Mouse (Mus musculus) liver, postnatal 0 days (tissue): ENCODE results near the gene Sec14l4. TPM values are rescaled to one million over a fixed set of nuclear protein-coding genes. Genes with fewer than 3 reads are reported as not detected.

Source experiments
- ATAC-seq: fragments of 200-750 bp; cut with Nextera tagmentation; 2 replicates; pipeline ENCODE4 v1.8.0; 2017; ENCODE audit warnings: mild to moderate bottlenecking, moderate library complexity
- DNase-seq: peaks from one replicate; pipeline ENCODE4 v3.0.0-alpha.2; 2016
- H3K27ac ChIP-seq: fragments of 300-500 bp; sonication (generic); 2 replicates; pipeline ENCODE4 v1.5.1; 2014; ENCODE audit warnings: antibody characterized with exemption, moderate library complexity, mild to moderate bottlenecking, low read depth
- H3K27me3 ChIP-seq: fragments of 300-500 bp; sonication (generic); 2 replicates; pipeline ENCODE4 v1.6.1; 2014; ENCODE audit warnings: low read length, control low read depth, mixed read lengths; ENCODE audit not compliant: insufficient read depth
- H3K36me3 ChIP-seq: fragments of 300-500 bp; sonication (generic); replicated peaks from 2 replicates; pipeline ENCODE4 v1.6.1; 2014; ENCODE audit warnings: mild to moderate bottlenecking, control low read depth, low read length, moderate library complexity, mixed read lengths; ENCODE audit not compliant: insufficient read depth
- H3K4me1 ChIP-seq: fragments of 300-500 bp; sonication (generic); 2 replicates; pipeline ENCODE4 v1.6.1; 2014; ENCODE audit warnings: antibody characterized with exemption, mild to moderate bottlenecking, control low read depth; ENCODE audit not compliant: insufficient read depth
- H3K4me2 ChIP-seq: fragments of 300-500 bp; sonication (generic); 2 replicates; pipeline ENCODE4 v1.6.1; 2014; ENCODE audit warnings: low read depth, mild to moderate bottlenecking, low read length, moderate library complexity, mixed read lengths
- H3K4me3 ChIP-seq: fragments of 300-500 bp; sonication (generic); 2 replicates; pipeline ENCODE4 v1.5.1; 2014; ENCODE audit warnings: low read depth, low read length
- H3K9ac ChIP-seq: fragments of 300-500 bp; sonication (generic); replicated peaks from 2 replicates; pipeline ENCODE4 v1.6.1; 2014; ENCODE audit warnings: mild to moderate bottlenecking, moderate library complexity
- H3K9me3 ChIP-seq: fragments of 300-500 bp; sonication (generic); 2 replicates; pipeline ENCODE4 v1.6.1; 2016; ENCODE audit warnings: mild to moderate bottlenecking, control low read depth, low read length, mixed read lengths
- CTCF ChIP-seq: sonication (generic); IDR thresholded peaks from 2 replicates; pipeline ENCODE4 v1.5.1; 2016; ENCODE audit warnings: antibody characterized with exemption, low read depth
- EP300 ChIP-seq: IDR thresholded peaks from 2 replicates; pipeline ENCODE4 v1.6.1; 2016; ENCODE audit warnings: antibody characterized with exemption, low read depth, mild to moderate bottlenecking
- WGBS: fragments of 180-500 bp; shearing (Covaris S2); extraction: QIAGEN DNeasy Blood & Tissue Kit; methylation state at CpG from one replicate; pipeline ENCODE4 v1.1.7; 2014; ENCODE audit not compliant: insufficient replicate concordance; 5-methylcytosine and 5-hydroxymethylcytosine counted together
- polyA plus RNA-seq: library from polyadenylated mRNA; unstranded; fragments of >200 nt; fragmentation: Nextera tagmentation; extraction: Ambion mirVana; gene quantifications from 2 replicates; pipeline ENCODE4 v1.2.1, GENCODE M21; 2015

Gene Sec14l4
- polyA plus RNA-seq, 1 experiment from 2014 or later: 12.1 TPM

GRCm38 (mm10) chr11:4034169-4034568 is 2.9 kb downstream of the Sec14l4 start:
- H3K9me3 ChIP-seq: no peaks in the 10 kb centered on the region
- TF ChIP-seq CTCF (no peak), EP300 (no peak)
- H3K4me2 ChIP-seq: no peak overlapping the region
- H3K36me3 ChIP-seq: peaks cover 6% of the 10 kb centered on the region; the same call in 1 of the 2 replicates
- peak; percentile 6 for DNase-seq
- H3K4me1 ChIP-seq: peaks cover 11% of the 10 kb centered on the region
- H3K27me3 ChIP-seq: no peaks in the 10 kb centered on the region
- H3K4me3 ChIP-seq: no peak overlapping the region
- no peak for ATAC-seq
- WGBS: 37% methylated on average over 4 of the region's 4 CpGs
- H3K27ac ChIP-seq: peak overlapping the region; percentile 63; the same call in 1 of the 2 replicates
- H3K9ac ChIP-seq: no peak overlapping the region

DNA sequence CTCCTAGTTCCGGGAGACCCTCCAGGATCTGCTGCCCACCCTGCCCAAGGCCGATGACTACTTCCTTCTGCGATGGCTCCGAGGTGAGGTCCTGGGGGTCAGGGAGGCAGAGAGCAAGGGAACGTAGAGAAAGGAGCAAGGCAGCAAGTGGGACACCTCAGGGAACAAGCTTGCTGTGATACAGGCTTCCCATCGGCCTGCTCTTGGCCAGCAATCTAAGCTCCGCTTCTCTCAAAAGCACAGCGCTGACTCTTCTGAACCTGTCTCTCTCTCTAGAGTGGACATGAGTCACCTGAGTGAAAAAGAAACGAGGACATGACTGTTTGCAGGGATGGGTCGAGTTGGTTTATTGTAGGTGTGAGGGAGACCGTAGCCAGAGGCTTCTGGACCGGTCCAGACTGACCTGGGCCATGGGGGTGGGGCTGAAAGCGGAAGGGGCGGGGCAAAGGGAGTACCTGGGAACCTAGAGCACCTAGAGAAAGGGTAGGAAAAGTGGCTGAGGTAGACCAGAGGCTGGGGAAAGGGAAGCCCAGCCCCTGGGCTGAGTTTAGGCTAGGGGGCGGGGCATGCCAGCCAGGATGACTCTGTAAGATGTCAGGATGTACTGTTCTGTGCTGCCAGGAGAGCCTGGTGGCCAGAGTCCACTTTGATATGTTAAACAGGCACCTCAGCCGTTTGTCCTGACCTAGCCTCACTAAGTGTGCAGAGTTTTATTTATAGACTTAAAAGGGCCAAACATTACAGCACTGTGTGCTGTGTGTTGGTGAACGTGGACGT is 4.0 kb downstream of the Sec14l4 start:
- Histone ChIP-seq H3K9me3 (no peaks in the 10 kb centered on the region), H3K4me3 (no peak overlapping the region), H3K27ac (peak overlapping the region; percentile 63), H3K4me2 (no peak overlapping the region), H3K27me3 (no peaks in the 10 kb centered on the region), H3K36me3 (peaks cover 11% of the 10 kb centered on the region; the same call in 1 of the 2 replicates), H3K4me1 (peaks cover 11% of the 10 kb centered on the region), H3K9ac (no peak overlapping the region)
- 59% methylated on average over 18 of the region's 18 CpGs for WGBS
- no peak for TF ChIP-seq EP300
- no peak for TF ChIP-seq CTCF
- DNase-seq (peak; percentile 76), ATAC-seq (peak; percentile 86)

- no peak for ATAC-seq
- H3K4me3 ChIP-seq: no peak overlapping the region
- peaks cover 11% of the 10 kb centered on the region; the same call in 1 of the 2 replicates for H3K36me3 ChIP-seq
- H3K4me2 ChIP-seq: no peak overlapping the region
- H3K9ac ChIP-seq: no peak overlapping the region
- H3K9me3 ChIP-seq: no peaks in the 10 kb centered on the region
- 65% methylated on average over 6 of the region's 6 CpGs for WGBS
- no peaks in the 10 kb centered on the region for H3K27me3 ChIP-seq
- no peak for TF ChIP-seq EP300
- no peak for TF ChIP-seq CTCF
- peaks cover 11% of the 10 kb centered on the region for H3K4me1 ChIP-seq
- peak; percentile 55 for DNase-seq
- H3K27ac ChIP-seq: peak overlapping the region; percentile 63
These were observed 4.7 kb downstream of the Sec14l4 start for GRCm38 (mm10) chr11:4035916-4036315.

GRCm38 (mm10) chr11:4036365-4037084 is 5.3 kb downstream of the Sec14l4 start:
- WGBS: 63% methylated on average over 9 of the region's 9 CpGs
- H3K9me3 ChIP-seq: no peaks in the 10 kb centered on the region
- H3K4me1 ChIP-seq: peaks cover 11% of the 10 kb centered on the region
- no peak for ATAC-seq
- peaks cover 11% of the 10 kb centered on the region; the same call in 1 of the 2 replicates for H3K36me3 ChIP-seq
- H3K27ac ChIP-seq: peak overlapping the region; percentile 63
- TF ChIP-seq CTCF: no peak
- TF ChIP-seq EP300: no peak
- peak; percentile 7 for DNase-seq
- no peak overlapping the region for H3K4me2 ChIP-seq
- H3K9ac ChIP-seq: no peak overlapping the region
- no peaks in the 10 kb centered on the region for H3K27me3 ChIP-seq
- no peak overlapping the region for H3K4me3 ChIP-seq

- peaks cover 16% of the 10 kb centered on the region; the same call in 1 of the 2 replicates for H3K36me3 ChIP-seq
- no peaks in the 10 kb centered on the region for H3K9me3 ChIP-seq
- ATAC-seq (no peak), DNase-seq (no peak)
- peaks cover 4% of the 10 kb centered on the region for H3K4me1 ChIP-seq
- no peak overlapping the region for H3K9ac ChIP-seq
- no peak overlapping the region for H3K4me2 ChIP-seq
- H3K27me3 ChIP-seq: no peaks in the 10 kb centered on the region
- no peak for TF ChIP-seq CTCF
- no peak for TF ChIP-seq EP300
- no peak overlapping the region for H3K4me3 ChIP-seq
- H3K27ac ChIP-seq: no peak overlapping the region
- WGBS: 80% methylated on average over 4 of the region's 4 CpGs
These were observed 8.7 kb downstream of the Sec14l4 start for GRCm38 (mm10) chr11:4039951-4040350.

DNA sequence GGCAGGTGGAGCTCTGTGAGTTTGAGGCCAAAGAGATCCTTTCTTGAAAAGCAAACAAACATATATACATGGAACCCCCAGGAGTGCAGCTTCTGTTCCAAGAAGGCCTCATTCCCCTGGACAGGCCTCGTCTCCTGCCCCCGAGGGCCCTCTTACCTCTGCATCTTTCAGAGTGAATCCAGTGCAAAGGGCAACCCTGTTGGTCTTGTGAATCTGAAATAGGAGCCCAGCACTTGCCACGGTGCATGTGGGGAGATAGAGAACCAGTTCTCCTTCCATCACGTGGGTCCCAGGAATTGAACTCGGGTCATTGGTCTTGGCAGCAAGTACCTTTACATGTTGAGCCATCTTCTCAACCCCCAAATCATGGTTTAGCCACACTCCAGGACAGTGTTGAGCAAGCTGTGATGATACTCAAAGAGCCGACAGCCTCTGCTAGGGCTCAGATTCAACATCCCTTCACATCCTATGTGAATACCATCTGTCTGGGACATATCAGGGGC is 9.9 kb downstream of the Sec14l4 start:
- Histone ChIP-seq H3K36me3 (peaks cover 16% of the 10 kb centered on the region; the same call in 1 of the 2 replicates), H3K4me1 (peaks cover 3% of the 10 kb centered on the region; the same call in 1 of the 2 replicates), H3K27ac (no peak overlapping the region), H3K4me3 (no peak overlapping the region), H3K4me2 (no peak overlapping the region), H3K9ac (no peak overlapping the region), H3K27me3 (no peaks in the 10 kb centered on the region), H3K9me3 (no peaks in the 10 kb centered on the region)
- ATAC-seq (no peak), DNase-seq (no peak)
- 73% methylated on average over 6 of the region's 6 CpGs for WGBS
- TF ChIP-seq EP300 (no peak), CTCF (no peak)
